Mouse (Mus musculus): ENCODE results near the gene Serpine1.

Serpine1 gene

DNA sequence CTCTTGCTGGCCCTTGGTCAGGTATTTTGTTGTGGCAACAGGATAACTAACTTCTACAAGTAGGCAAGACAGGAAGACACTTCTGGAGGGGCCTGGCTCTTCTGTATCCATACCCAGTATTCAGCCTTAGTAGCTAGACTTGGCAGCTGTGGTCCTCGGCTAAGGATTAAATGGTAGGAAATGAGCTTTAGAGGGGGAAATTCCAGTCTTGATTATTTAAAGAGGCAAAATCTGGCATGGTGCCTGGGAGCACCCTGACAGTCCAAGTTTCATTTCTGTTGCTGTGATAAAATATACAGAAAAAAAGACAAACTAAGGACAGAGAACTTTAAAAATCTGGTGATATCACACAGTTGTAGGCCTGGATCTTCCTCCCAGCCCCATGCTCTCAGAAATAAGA lies 24.0 kb upstream of the Serpine1 start:
- no peak for DNase-seq (ENCODE audit: low spot score in 2 of 2)

DNA sequence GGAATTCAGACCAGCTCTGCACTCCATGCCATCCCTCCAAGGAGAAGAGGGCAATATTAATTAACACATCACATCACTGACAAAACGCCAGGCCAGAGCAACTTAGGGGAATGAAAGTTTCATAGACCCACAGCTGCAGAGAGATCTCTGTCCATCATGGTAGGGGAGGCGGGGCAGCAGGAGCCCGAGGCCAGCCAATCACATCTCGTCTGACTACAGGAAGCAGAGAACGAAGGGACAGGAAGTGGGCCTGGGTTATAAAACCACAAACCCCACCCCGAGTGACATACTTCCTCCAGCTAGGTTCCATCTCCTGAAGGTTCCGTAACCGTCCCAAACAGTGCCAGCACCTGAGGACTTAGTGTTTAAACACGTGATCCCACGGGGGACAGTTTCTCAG lies 23.1 kb upstream of the Serpine1 start:
- no peak for DNase-seq (ENCODE audit: low spot score in 2 of 2)

DNA sequence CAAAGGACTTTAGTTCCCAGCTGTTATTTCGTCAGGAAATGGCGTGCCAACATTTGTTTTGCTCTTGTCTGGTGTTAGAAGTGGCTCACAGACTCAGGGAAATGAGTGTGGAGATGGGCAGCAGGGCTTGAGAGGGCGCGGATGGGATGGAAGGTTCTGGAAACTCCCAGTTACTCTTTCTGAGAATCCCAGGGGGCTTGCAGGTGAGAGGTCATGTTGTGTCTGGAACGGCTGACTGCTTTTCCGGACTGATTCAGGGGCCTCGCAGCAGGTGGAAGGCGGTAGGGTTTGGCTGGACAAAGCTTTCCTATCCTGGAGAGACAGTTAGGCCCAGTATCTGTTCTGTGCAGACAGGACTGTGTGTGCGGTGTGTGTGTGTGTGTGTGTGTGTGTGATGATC lies 21.7 kb upstream of the Serpine1 start:
- no peak for DNase-seq (ENCODE audit: low spot score in 2 of 2)

GRCm38 (mm10) chr5:137091560-137091959 lies 19.5 kb upstream of the Serpine1 start:
- DNase-seq (ENCODE audit: low spot score in 2 of 2): no peak

GRCm38 (mm10) chr5:137090870-137091269 lies 18.8 kb upstream of the Serpine1 start:
- no peak for DNase-seq (ENCODE audit: low spot score in 2 of 2)

GRCm38 (mm10) chr5:137087410-137087809 lies 15.3 kb upstream of the Serpine1 start:
- DNase-seq (ENCODE audit: low spot score in 2 of 2): no peak

DNA sequence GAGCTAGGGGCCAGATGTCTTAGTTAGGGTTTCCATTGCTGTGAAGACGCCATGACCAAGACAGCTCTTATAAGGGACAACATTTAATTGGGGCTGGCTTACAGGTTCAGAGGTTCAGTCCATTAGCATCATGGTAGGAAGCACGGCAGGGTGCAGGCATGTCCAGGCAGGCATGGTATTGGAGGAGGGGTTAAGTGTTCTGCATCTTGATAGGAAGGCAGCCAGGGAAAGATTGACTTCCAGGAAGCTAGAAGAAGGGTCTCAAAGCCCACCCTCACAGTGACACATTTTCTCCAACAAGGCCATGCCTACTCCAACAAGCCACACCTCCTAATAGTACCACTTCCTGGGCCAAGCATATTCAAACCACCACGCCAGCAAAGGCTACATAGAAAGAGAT lies 13.7 kb upstream of the Serpine1 start:
- DNase-seq (ENCODE audit: low spot score in 2 of 2): no peak

GRCm38 (mm10) chr5:137085021-137085420 lies 13.0 kb upstream of the Serpine1 start:
- DNase-seq (ENCODE audit: low spot score in 2 of 2): no peak

- DNase-seq (ENCODE audit: low spot score in 2 of 2): no peak
These were observed 11.0 kb upstream of the Serpine1 start for GRCm38 (mm10) chr5:137083051-137083450.

- peak in 1 of 2 experiments; percentile 12 for DNase-seq (ENCODE audit: low spot score in 2 of 2)
These were observed 7.8 kb upstream of the Serpine1 start for GRCm38 (mm10) chr5:137079849-137080248.

DNA sequence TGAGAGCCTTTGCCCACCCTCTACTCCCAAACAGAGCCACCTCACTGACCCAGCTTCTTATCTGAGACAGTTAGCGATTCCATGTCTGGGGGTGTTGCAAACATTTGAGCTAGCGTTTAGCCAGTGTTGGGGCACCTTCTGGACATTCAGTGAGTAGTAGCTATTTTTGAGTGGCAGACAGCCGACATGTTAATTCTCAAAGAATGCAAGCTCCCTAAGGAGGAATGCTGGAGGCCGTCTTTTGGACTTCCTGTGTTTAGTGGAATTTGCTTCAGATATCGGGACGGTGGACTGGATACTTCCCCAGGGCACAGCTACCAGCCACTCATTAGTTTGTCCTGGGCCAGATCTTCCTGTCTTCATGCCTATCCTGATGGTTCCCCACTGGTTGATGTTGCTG lies 6.5 kb upstream of the Serpine1 start:
- no peak for DNase-seq (ENCODE audit: low spot score in 2 of 2)

DNA sequence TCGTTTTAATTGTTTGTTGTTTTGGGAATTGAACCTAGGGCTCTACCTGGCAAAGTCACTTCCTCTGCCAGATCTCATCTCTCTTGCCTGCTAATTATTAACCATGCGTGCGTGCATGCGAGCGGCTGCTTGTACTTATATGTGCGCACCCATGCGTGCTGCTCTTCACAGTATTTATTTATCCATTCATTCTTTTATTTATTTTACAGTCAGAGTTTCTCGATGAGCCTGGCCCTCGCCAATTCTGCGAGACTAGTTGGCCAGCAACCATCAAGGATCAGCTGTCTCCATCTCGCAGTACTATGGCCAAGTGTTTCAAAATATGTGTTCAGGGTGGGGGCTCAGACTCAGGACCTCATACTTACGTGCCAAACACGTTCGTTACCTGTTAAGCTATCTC lies 6.0 kb upstream of the Serpine1 start:
- DNase-seq (ENCODE audit: low spot score in 2 of 2): peak in 1 of 2 experiments; percentile 22

DNA sequence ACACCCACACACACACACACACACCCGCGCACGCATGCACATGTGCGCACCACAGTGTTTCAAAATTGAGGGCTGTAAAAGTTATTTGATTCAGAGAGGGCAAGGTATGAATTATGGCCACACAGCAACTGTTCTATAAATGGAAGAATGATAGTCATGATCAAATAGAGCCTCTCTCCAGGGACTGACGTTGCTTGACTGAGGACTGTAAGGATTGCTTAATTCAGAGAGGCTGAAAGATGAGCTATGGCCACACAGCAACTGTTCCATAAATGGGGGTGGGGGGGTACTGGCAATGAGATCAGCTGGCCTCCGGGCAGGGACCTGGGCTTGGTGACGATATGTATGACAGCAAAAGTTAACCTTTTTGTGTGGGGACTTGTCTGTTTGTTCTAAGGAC lies 5.1 kb upstream of the Serpine1 start:
- DNase-seq (ENCODE audit: low spot score in 2 of 2): no peak

GRCm38 (mm10) chr5:137076191-137076930 lies 4.3 kb upstream of the Serpine1 start:
- peak in 1 of 2 experiments; percentile 33 for DNase-seq (ENCODE audit: low spot score in 2 of 2)

DNA sequence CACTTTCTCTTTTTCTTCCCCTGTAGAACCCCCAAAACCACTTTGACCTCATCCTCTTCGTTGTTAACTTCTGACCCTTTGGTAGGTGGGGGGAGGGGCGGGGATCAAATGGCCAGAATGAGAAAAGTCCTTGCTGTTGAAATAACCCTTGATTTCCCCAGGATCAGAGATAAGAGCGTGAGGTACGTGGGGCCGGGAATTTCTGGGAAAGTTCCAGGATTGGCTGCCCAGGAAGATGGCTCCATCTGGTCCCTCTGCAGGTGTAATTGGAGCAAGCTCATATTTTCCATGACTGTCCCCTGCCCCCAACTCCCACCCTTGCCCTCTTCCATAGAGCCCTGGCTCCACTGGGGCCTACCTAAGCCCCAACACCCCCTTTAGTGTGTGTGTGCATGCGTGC lies 3.7 kb upstream of the Serpine1 start:
- no peak for DNase-seq (ENCODE audit: low spot score in 2 of 2)

- DNase-seq (ENCODE audit: low spot score in 2 of 2): peak in 1 of 2 experiments; percentile 40
These were observed 2.2 kb upstream of the Serpine1 start for GRCm38 (mm10) chr5:137074191-137074651.

- no peak for DNase-seq (ENCODE audit: low spot score in 2 of 2)
These were observed 1.1 kb upstream of the Serpine1 start for GRCm38 (mm10) chr5:137073141-137073540.

GRCm38 (mm10) chr5:137070881-137071605 lies 1.0 kb downstream of the Serpine1 start:
- no peak for DNase-seq (ENCODE audit: low spot score in 2 of 2)

GRCm38 (mm10) chr5:137068711-137069110 lies 3.4 kb downstream of the Serpine1 start:
- DNase-seq (ENCODE audit: low spot score in 2 of 2): no peak

- DNase-seq (ENCODE audit: low spot score in 2 of 2): no peak
These were observed 6.1 kb downstream of the Serpine1 start for GRCm38 (mm10) chr5:137065923-137066322.

DNA sequence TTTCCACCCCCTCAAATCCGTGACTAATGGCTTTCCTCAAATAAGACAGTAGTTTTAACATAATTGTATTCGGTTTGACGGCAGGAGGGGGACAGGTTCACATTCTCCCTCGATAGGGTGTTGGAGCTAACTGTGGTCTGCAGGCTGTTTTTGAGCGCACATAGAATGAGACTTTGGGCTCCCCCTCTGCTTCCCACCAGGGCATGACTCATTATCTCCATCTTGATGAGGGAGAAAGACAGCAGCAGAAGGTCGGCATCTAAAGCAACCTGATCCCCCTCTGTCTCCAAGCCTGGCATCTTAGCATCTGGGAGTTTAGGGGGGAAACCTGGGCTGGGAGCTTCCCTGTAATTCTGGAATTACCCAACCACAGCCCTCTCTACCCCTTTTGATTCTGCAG lies 6.6 kb downstream of the Serpine1 start:
- no peak for DNase-seq (ENCODE audit: low spot score in 2 of 2)

GRCm38 (mm10) chr5:137062601-137063000 lies 9.5 kb downstream of the Serpine1 start:
- DNase-seq (ENCODE audit: low spot score in 2 of 2): no peak

- DNase-seq (ENCODE audit: low spot score in 2 of 2): no peak
These were observed 10.1 kb downstream of the Serpine1 start for GRCm38 (mm10) chr5:137061809-137062481.
